Mouse (Mus musculus) hindbrain, embryonic 11.5 days (tissue): ENCODE data around the gene Adgrl3. TPM values are rescaled to one million over a fixed set of nuclear protein-coding genes. Genes with fewer than 3 reads are reported as not detected.

ENCODE experiments used
- ATAC-seq: fragments of 200-750 bp; cut with Nextera tagmentation; 2 replicates; pipeline ENCODE4 v1.8.0; 2017; ENCODE audit warnings: mild to moderate bottlenecking, moderate TSS enrichment, moderate library complexity; ENCODE audit not compliant: low FRiP score
- DNase-seq: peaks from one replicate; pipeline ENCODE4 v3.0.0-alpha.2; 2015; ENCODE audit warnings: low spot score
- H3K27ac ChIP-seq: fragments of 300-500 bp; sonication (generic); 2 replicates; pipeline ENCODE4 v1.5.1; 2014; ENCODE audit warnings: mild to moderate bottlenecking, low read depth, low read length
- H3K27me3 ChIP-seq: fragments of 300-500 bp; sonication (generic); 2 replicates; pipeline ENCODE4 v1.6.1; 2014; ENCODE audit warnings: mild to moderate bottlenecking, low read length, moderate library complexity, mixed read lengths; ENCODE audit not compliant: control insufficient read depth, insufficient read depth
- H3K36me3 ChIP-seq: fragments of 300-500 bp; sonication (generic); 2 replicates; pipeline ENCODE4 v1.6.1; 2014; ENCODE audit warnings: mild to moderate bottlenecking, low read length, moderate library complexity, mixed read lengths; ENCODE audit not compliant: control insufficient read depth, insufficient read depth
- H3K4me1 ChIP-seq: fragments of 300-500 bp; sonication (generic); replicated peaks from 2 replicates; pipeline ENCODE4 v1.6.1; 2014; ENCODE audit warnings: low read length, mixed read lengths; ENCODE audit not compliant: control insufficient read depth, insufficient read depth
- H3K4me2 ChIP-seq: fragments of 300-500 bp; sonication (generic); replicated peaks from 2 replicates; pipeline ENCODE4 v1.6.1; 2014; ENCODE audit warnings: mild to moderate bottlenecking, low read depth, low read length
- H3K4me3 ChIP-seq: fragments of 300-500 bp; sonication (generic); 2 replicates; pipeline ENCODE4 v1.5.1; 2014; ENCODE audit warnings: low read depth, low read length
- H3K9ac ChIP-seq: fragments of 300-500 bp; sonication (generic); 2 replicates; pipeline ENCODE4 v1.6.1; 2014; ENCODE audit warnings: low read depth, low read length
- H3K9me3 ChIP-seq: fragments of 300-500 bp; sonication (generic); 2 replicates; pipeline ENCODE4 v1.6.1; 2016; ENCODE audit warnings: low read length; ENCODE audit not compliant: control insufficient read depth
- WGBS: fragments of 180-500 bp; shearing (Covaris S2); extraction: QIAGEN DNeasy Blood & Tissue Kit; methylation state at CpG from one replicate; pipeline ENCODE4 v1.1.7; 2014; 5-methylcytosine and 5-hydroxymethylcytosine counted together
- polyA plus RNA-seq: library from polyadenylated mRNA; unstranded; fragments of >200 nt; fragmentation: Nextera tagmentation; extraction: Ambion mirVana; gene quantifications from 2 replicates; pipeline ENCODE4 v1.2.1, GENCODE M21; 2014

Adgrl3 gene
- polyA plus RNA-seq, 1 experiment from 2014 or later, result 40.2 TPM

DNA sequence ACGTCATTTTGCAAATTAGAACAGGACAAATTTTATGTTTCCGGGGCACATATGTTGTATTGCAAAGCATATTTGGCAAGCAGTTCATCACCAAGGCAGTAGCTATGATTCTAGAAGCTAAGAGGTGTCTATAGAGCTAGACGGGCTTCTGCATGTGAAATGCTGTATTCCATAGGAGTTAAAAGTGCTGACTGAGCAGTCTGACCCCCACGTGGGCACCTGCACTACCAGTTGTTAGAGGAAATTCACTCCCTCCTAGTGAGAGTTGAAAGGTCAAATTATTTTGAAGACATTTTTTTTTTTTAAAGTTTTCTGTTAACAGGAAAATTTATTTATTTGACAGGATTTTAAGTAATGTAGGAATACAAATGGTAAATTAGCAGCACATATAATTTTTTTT is 776.2 kb downstream of the Adgrl3 start:
- WGBS, result 83% methylated on average over 4 of the region's 4 CpGs
- Histone ChIP-seq H3K9ac (no peak overlapping the region), H3K4me1 (no peaks in the 10 kb centered on the region), H3K27me3 (no peaks in the 10 kb centered on the region), H3K36me3 (0 out of 2 replicates have a peak, but pooled peaks cover 2% of the 10 kb centered on the region), H3K27ac (no peak overlapping the region), H3K4me2 (no peak overlapping the region), H3K9me3 (no peaks in the 10 kb centered on the region), H3K4me3 (no peak overlapping the region)
- no peak for ATAC-seq
- no peak for DNase-seq

DNA sequence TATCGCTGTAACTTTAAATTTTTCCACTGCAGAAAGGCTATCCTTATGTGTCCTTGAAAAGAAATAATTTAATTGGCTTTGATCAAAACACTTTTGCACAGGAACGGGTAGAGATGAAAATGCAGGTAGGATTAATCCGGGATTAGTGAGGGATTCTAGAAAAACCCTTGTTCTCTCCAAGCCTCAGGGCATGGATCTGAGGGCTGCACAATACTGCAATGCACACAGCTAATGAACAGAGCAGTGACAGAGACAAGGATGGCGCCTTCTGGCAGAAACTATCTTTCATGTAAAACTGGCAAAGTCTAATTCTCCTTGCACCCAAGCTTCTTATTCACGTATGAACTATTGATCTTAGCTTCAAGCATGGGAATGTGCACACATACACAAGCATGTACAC is 791.0 kb downstream of the Adgrl3 start:
- 85% methylated on average over 5 of the region's 5 CpGs for WGBS
- H3K36me3 ChIP-seq, result no peaks in the 10 kb centered on the region
- no peak overlapping the region for H3K4me2 ChIP-seq
- DNase-seq, result no peak
- H3K4me1 ChIP-seq, result no peaks in the 10 kb centered on the region
- H3K27me3 ChIP-seq, result no peaks in the 10 kb centered on the region
- no peak overlapping the region for H3K27ac ChIP-seq
- no peaks in the 10 kb centered on the region for H3K9me3 ChIP-seq
- H3K9ac ChIP-seq, result no peak overlapping the region
- no peak overlapping the region for H3K4me3 ChIP-seq
- no peak for ATAC-seq

GRCm38 (mm10) chr5:81832076-81832475 is 812.1 kb downstream of the Adgrl3 start:
- WGBS, result 89% methylated on average over 1 of the region's 1 CpGs
- DNase-seq (no peak), ATAC-seq (no peak)
- H3K4me1 ChIP-seq, result no peaks in the 10 kb centered on the region
- no peaks in the 10 kb centered on the region for H3K36me3 ChIP-seq
- H3K27ac ChIP-seq, result no peak overlapping the region
- H3K4me3 ChIP-seq, result no peak overlapping the region
- H3K27me3 ChIP-seq, result no peaks in the 10 kb centered on the region
- no peak overlapping the region for H3K4me2 ChIP-seq
- no peaks in the 10 kb centered on the region for H3K9me3 ChIP-seq
- H3K9ac ChIP-seq, result no peak overlapping the region

- Histone ChIP-seq H3K9me3 (no peaks in the 10 kb centered on the region), H3K4me2 (no peak overlapping the region), H3K4me1 (no peaks in the 10 kb centered on the region), H3K36me3 (no peaks in the 10 kb centered on the region), H3K9ac (no peak overlapping the region), H3K27me3 (no peaks in the 10 kb centered on the region), H3K27ac (no peak overlapping the region), H3K4me3 (no peak overlapping the region)
- ATAC-seq (no peak), DNase-seq (no peak)
- 80% methylated on average over 2 of the region's 2 CpGs for WGBS
These were observed 812.7 kb downstream of the Adgrl3 start for GRCm38 (mm10) chr5:81832679-81833078.

DNA sequence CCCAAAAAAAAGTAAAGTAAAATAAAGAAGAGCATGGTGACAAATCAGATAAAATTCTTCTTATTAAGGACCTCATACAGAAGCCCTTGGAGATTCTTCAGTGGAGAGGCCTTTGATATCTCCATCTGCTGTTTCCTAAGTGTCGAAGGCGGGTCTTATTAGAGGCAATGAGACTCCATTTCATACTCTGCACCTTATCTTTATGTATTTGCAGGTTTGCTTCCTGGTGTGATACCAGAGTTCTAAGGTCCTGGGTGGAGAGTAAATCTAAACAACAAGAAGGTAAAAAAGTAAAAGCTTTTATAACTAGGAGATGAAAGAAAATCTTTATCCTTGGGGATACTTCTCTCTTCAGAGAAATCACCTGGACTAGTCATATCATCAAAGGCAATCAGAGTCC is 817.9 kb downstream of the Adgrl3 start:
- WGBS, result 98% methylated on average over 2 of the region's 2 CpGs

GRCm38 (mm10) chr5:81843798-81844197 is 823.9 kb downstream of the Adgrl3 start:
- 45% methylated on average over 4 of the region's 4 CpGs for WGBS
- H3K9ac ChIP-seq, result no peak overlapping the region
- no peaks in the 10 kb centered on the region for H3K36me3 ChIP-seq
- no peaks in the 10 kb centered on the region for H3K9me3 ChIP-seq
- H3K27me3 ChIP-seq, result no peaks in the 10 kb centered on the region
- H3K4me1 ChIP-seq, result no peaks in the 10 kb centered on the region
- no peak overlapping the region for H3K4me3 ChIP-seq
- no peak overlapping the region for H3K27ac ChIP-seq
- DNase-seq (peak; percentile 23), ATAC-seq (peak; percentile 65)
- H3K4me2 ChIP-seq, result no peak overlapping the region

More for the DNA sequence above, 817.9 kb downstream of the Adgrl3 start:
- H3K4me3 ChIP-seq, result no peak overlapping the region
- H3K4me2 ChIP-seq, result no peak overlapping the region
- H3K36me3 ChIP-seq, result no peaks in the 10 kb centered on the region
- H3K4me1 ChIP-seq, result no peaks in the 10 kb centered on the region
- no peaks in the 10 kb centered on the region for H3K27me3 ChIP-seq
- H3K9me3 ChIP-seq, result no peaks in the 10 kb centered on the region
- DNase-seq (no peak), ATAC-seq (no peak)
- H3K27ac ChIP-seq, result no peak overlapping the region
- H3K9ac ChIP-seq, result no peak overlapping the region

DNA sequence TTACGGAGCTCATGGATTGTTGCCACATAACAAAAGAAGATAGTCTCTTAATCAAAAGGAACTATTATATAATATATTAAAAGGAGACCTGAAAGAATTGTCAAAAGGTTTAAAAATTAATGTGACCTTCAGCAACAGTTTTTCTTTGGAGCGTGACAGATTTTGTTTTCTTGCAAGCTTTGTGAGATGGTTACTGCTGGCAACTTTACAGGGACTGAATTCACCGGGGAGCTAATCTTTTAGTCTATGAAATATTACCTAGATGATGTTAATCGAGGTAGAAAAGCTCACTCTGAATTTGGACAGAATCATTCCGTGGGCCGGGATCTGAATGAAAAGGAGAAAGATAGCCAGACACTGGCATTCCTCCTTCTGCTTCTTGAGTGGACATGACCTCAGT is 850.4 kb downstream of the Adgrl3 start:
- no peak overlapping the region for H3K4me3 ChIP-seq
- 92% methylated on average over 6 of the region's 6 CpGs for WGBS

More for the DNA sequence above, 850.4 kb downstream of the Adgrl3 start:
- DNase-seq (no peak), ATAC-seq (no peak)
- Histone ChIP-seq H3K27me3 (no peaks in the 10 kb centered on the region), H3K4me2 (no peak overlapping the region), H3K27ac (no peak overlapping the region), H3K4me1 (no peaks in the 10 kb centered on the region), H3K9ac (no peak overlapping the region), H3K36me3 (no peaks in the 10 kb centered on the region), H3K9me3 (no peaks in the 10 kb centered on the region)
